Mouse (Mus musculus) liver, adult 2 months (tissue): ENCODE results near the gene Polk. TPM values are rescaled to one million over a fixed set of nuclear protein-coding genes. Genes with fewer than 3 reads are reported as not detected.

Experiments used
- DNase-seq: peaks from one replicate; pipeline ENCODE4 v3.0.0-alpha.2; 2011; ENCODE audit warnings: low read depth, low spot score; ENCODE audit errors: extremely low read depth
- H3K27ac ChIP-seq: fragments of 200-500 bp; replicated peaks from 2 replicates; pipeline ENCODE4 v1.5.1; 2012; ENCODE audit warnings: low read depth, mild to moderate bottlenecking, control low read depth, inconsistent platforms, low read length; ENCODE audit not compliant: insufficient read depth
- H3K27me3 ChIP-seq: fragments of 200-500 bp; 2 replicates; pipeline ENCODE4 v1.6.1; 2012; ENCODE audit warnings: mild to moderate bottlenecking, moderate library complexity, low read length, inconsistent platforms; ENCODE audit not compliant: control insufficient read depth, insufficient read depth
- H3K36me3 ChIP-seq: fragments of 200-500 bp; 2 replicates; pipeline ENCODE4 v1.6.1; 2012; ENCODE audit warnings: low read length, inconsistent platforms; ENCODE audit not compliant: control insufficient read depth, insufficient read depth
- H3K4me1 ChIP-seq: fragments of 200-500 bp; 2 replicates; pipeline ENCODE4 v1.6.1; 2011; ENCODE audit warnings: low read length; ENCODE audit not compliant: control insufficient read depth, insufficient read depth
- H3K4me3 ChIP-seq: fragments of 200-500 bp; 2 replicates; pipeline ENCODE4 v1.5.1; 2011; ENCODE audit warnings: low read depth, mild to moderate bottlenecking, control low read depth, low read length, moderate library complexity; ENCODE audit not compliant: insufficient read depth
- H3K79me2 ChIP-seq: fragments of 200-500 bp; 2 replicates; pipeline ENCODE4 v1.6.1; 2012; ENCODE audit warnings: inconsistent platforms, mild to moderate bottlenecking, low read length, moderate library complexity; ENCODE audit not compliant: control insufficient read depth, insufficient read depth
- H3K9ac ChIP-seq: fragments of 200-500 bp; 2 replicates; pipeline ENCODE4 v1.6.1; 2012; ENCODE audit warnings: low read depth, mild to moderate bottlenecking, control low read depth, inconsistent platforms, low read length
- CTCF ChIP-seq: fragments of 200-500 bp; IDR thresholded peaks from 2 replicates; pipeline ENCODE4 v1.5.1; 2011; ENCODE audit warnings: low read depth, low read length, control low read depth
- POLR2A ChIP-seq: fragments of 200-500 bp; IDR thresholded peaks from 2 replicates; pipeline ENCODE4 v1.6.1; 2011; ENCODE audit warnings: low read length, control low read depth; ENCODE audit not compliant: insufficient read depth; ENCODE audit errors: extremely low read depth
- WGBS: fragments of 180-500 bp; shearing (Covaris S2); methylation state at CpG from one replicate; pipeline ENCODE4 v1.1.7; 2018; 5-methylcytosine and 5-hydroxymethylcytosine counted together
- polyA plus RNA-seq: library from polyadenylated mRNA; depleted of rRNA; stranded (reverse); fragments of >200 nt; gene quantifications from 2 replicates; pipeline ENCODE4 v1.2.3, GENCODE M21; 2012; rRNA removed
- total RNA-seq: library from RNA; depleted of rRNA; stranded (reverse); fragments of >200 nt; gene quantifications from 2 replicates; pipeline ENCODE4 v1.2.3, GENCODE M21; 2014; rRNA removed

The Polk gene
- total RNA-seq (4.9 and 6.5 TPM in 2 replicates), polyA plus RNA-seq (0.56 and 0.75 TPM in 2 replicates)

GRCm38 (mm10) chr13:96542081-96542889 is at the start of gene Polk, which contains the start of gene Col4a3bp:
Polk (minus strand) TSS chr13:96542579.
Col4a3bp (plus strand) TSS chr13:96542618.
- Histone ChIP-seq H3K27me3 (no peaks in the 10 kb centered on the region), H3K27ac (peak within 1 kb of the TSS; percentile 80), H3K79me2 (peaks cover 26% of the 10 kb centered on the region; the same call in 1 of the 2 replicates), H3K4me3 (peak within 1 kb of the TSS; percentile 86), H3K36me3 (no peaks in the 10 kb centered on the region), H3K4me1 (peaks cover 6% of the 10 kb centered on the region; the same call in 1 of the 2 replicates), H3K9ac (peak within 1 kb of the TSS; percentile 95)
- under 1% methylated on average over 45 of the region's 50 CpGs for WGBS
- TF ChIP-seq POLR2A = peak; percentile 95
- TF ChIP-seq CTCF = no peak
- peak; percentile 90 for DNase-seq

GRCm38 (mm10) chr13:96588642-96589041 is 46.3 kb upstream of the Polk start:
- 98% methylated on average over 1 of the region's 1 CpGs for WGBS
- H3K79me2 ChIP-seq = peaks cover 12% of the 10 kb centered on the region; the same call in 1 of the 2 replicates
- H3K27me3 ChIP-seq = no peaks in the 10 kb centered on the region
- H3K9ac ChIP-seq = no peak overlapping the region
- no peak for DNase-seq
- no peaks in the 10 kb centered on the region for H3K36me3 ChIP-seq
- no peaks in the 10 kb centered on the region; the same call in 1 of the 2 replicates for H3K4me1 ChIP-seq
- H3K27ac ChIP-seq = no peak overlapping the region
- TF ChIP-seq POLR2A (no peak), CTCF (no peak)
- H3K4me3 ChIP-seq = no peak overlapping the region

GRCm38 (mm10) chr13:96586540-96586939 is 44.2 kb upstream of the Polk start:
- no peaks in the 10 kb centered on the region for H3K36me3 ChIP-seq
- no peak overlapping the region for H3K4me3 ChIP-seq
- no peak overlapping the region for H3K27ac ChIP-seq
- no peak overlapping the region for H3K9ac ChIP-seq
- H3K27me3 ChIP-seq = no peaks in the 10 kb centered on the region
- WGBS = 94% methylated on average over 5 of the region's 5 CpGs
- TF ChIP-seq POLR2A (no peak), CTCF (no peak)
- peaks cover 16% of the 10 kb centered on the region; the same call in 1 of the 2 replicates for H3K79me2 ChIP-seq
- no peaks in the 10 kb centered on the region for H3K4me1 ChIP-seq
- DNase-seq = no peak

- Histone ChIP-seq H3K4me3 (no peak overlapping the region), H3K4me1 (no peaks in the 10 kb centered on the region), H3K9ac (no peak overlapping the region), H3K79me2 (peaks cover 16% of the 10 kb centered on the region; the same call in 1 of the 2 replicates), H3K27ac (no peak overlapping the region), H3K27me3 (no peaks in the 10 kb centered on the region), H3K36me3 (no peaks in the 10 kb centered on the region)
- 95% methylated on average over 2 of the region's 2 CpGs for WGBS
- no peak for DNase-seq
- TF ChIP-seq POLR2A (no peak), CTCF (no peak)
Measured at GRCm38 (mm10) chr13:96584201-96584600, 41.8 kb upstream of the Polk start.

GRCm38 (mm10) chr13:96579979-96580378 is 37.6 kb upstream of the Polk start:
- 88% methylated on average over 1 of the region's 1 CpGs for WGBS
- no peaks in the 10 kb centered on the region for H3K27me3 ChIP-seq
- H3K79me2 ChIP-seq = peaks cover 8% of the 10 kb centered on the region; the same call in 1 of the 2 replicates
- no peak overlapping the region for H3K27ac ChIP-seq
- H3K9ac ChIP-seq = no peak overlapping the region
- peaks cover 10% of the 10 kb centered on the region; the same call in 1 of the 2 replicates for H3K4me1 ChIP-seq
- H3K4me3 ChIP-seq = no peak overlapping the region
- DNase-seq = no peak
- H3K36me3 ChIP-seq = no peaks in the 10 kb centered on the region
- TF ChIP-seq POLR2A (no peak), CTCF (no peak)

- WGBS = 86% methylated on average over 2 of the region's 2 CpGs
- H3K4me1 ChIP-seq = peaks cover 10% of the 10 kb centered on the region; the same call in 1 of the 2 replicates
- no peak overlapping the region for H3K27ac ChIP-seq
- peaks cover 4% of the 10 kb centered on the region; the same call in 1 of the 2 replicates for H3K79me2 ChIP-seq
- no peak overlapping the region for H3K4me3 ChIP-seq
- no peak for DNase-seq
- no peak overlapping the region for H3K9ac ChIP-seq
- no peaks in the 10 kb centered on the region for H3K27me3 ChIP-seq
- TF ChIP-seq CTCF (no peak), POLR2A (no peak)
- no peaks in the 10 kb centered on the region for H3K36me3 ChIP-seq
Measured at GRCm38 (mm10) chr13:96579104-96579503, 36.7 kb upstream of the Polk start.
